Mouse (Mus musculus): ENCODE measurements around the gene Ddx49. TPM values are rescaled to one million over a fixed set of nuclear protein-coding genes. Genes with fewer than 3 reads are reported as not detected.

Gene Ddx49
- total RNA-seq, 2 experiments from 2014 or later, result 37.2 to 46.4 TPM

- DNase-seq, result no peak
Measured at GRCm38 (mm10) chr8:70267674-70268073, 34.6 kb downstream of the Ddx49 start.

DNA sequence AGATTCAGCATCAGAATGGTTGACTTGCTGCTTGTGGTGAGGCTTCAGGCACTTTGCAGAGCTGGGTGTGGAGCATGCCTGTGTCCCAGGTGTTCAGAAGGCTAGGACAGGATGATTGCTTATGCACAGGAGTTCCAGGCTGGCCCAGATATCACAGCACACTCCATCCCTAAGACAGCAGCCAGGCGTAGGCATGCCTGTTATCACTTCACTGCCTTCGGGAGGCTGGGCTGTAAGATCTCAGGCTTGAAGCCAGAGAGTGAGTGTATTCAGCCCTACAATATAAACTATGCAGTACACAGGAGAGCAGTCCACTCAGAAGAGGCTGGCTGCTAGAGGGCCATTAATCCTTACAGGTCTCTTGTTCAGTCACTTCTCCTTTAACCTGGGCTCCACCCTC, 43.2 kb downstream of the Ddx49 start:
- no peak for DNase-seq

GRCm38 (mm10) chr8:70258600-70258999, 43.7 kb downstream of the Ddx49 start:
- peak; percentile 52 for DNase-seq

- DNase-seq, result no peak
Measured at GRCm38 (mm10) chr8:70257456-70257855, 44.8 kb downstream of the Ddx49 start.

DNA sequence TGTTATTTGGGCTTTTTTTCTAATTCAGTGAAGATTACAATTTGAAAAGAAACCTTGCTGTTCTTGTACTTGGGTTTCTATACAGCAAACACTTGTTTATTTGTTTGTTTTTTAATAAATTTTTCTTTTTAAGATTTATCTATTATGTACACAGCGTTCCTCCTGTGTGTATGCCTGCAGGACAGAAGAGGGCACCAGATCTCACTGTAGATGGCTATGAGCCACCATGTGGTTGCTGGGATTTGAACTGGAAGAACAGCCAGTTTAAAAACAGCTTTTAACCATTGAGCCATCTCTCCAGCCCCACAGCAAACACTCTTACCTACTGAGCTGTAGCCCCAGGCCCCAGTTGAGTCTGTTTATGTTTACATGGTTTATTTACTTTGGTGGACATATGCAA, 47.7 kb downstream of the Ddx49 start:
- DNase-seq, result no peak

- no peak for DNase-seq
Measured at GRCm38 (mm10) chr8:70247841-70248240, 54.4 kb downstream of the Ddx49 start.

GRCm38 (mm10) chr8:70246622-70247021, 55.7 kb downstream of the Ddx49 start:
- no peak for DNase-seq

Other genes with a start within 250 kb of the Ddx49 start
- 1 to 10 TPM in 1 of 2 experiments, under 1 TPM in 1; 0.95 to 1.0 TPM for gene Tm6sf2, start 229.6 kb downstream of the Ddx49 start, total RNA-seq (2021)
- gene Hapln4, start 219.0 kb downstream of the Ddx49 start, total RNA-seq (2021), result not detected
- gene Ncan, start 181.6 kb downstream of the Ddx49 start, total RNA-seq (2021), result 1 to 10 TPM in 1 of 2 experiments, under 1 TPM in 1; 0.81 to 1.2 TPM
- 10 to 100 TPM; 14.8 to 17.1 TPM for gene Nr2c2ap, start 171.2 kb downstream of the Ddx49 start, total RNA-seq (2021)
- 10 to 100 TPM; 25.4 to 25.8 TPM for gene Rfxank, start 163.3 kb downstream of the Ddx49 start, total RNA-seq (2021)
- 10 to 100 TPM; 28.0 to 29.1 TPM for gene Borcs8, start 163.0 kb downstream of the Ddx49 start, total RNA-seq (2021)
- under 1 TPM; 0.20 to 0.21 TPM for gene Mef2b, start 162.8 kb downstream of the Ddx49 start, total RNA-seq (2021)
- 100 to 1,000 TPM; 100 to 110 TPM for gene Tmem161a, start 130.1 kb downstream of the Ddx49 start, total RNA-seq (2021)
- gene Slc25a42, start 90.2 kb downstream of the Ddx49 start, total RNA-seq (2021), result 10 to 100 TPM; 25.9 to 28.0 TPM
- 10 to 100 TPM; 52.2 to 55.4 TPM for gene Sugp2, start 68.3 kb downstream of the Ddx49 start, total RNA-seq (2021)
- gene Armc6, start 68.0 kb downstream of the Ddx49 start, total RNA-seq (2021), result 10 to 100 TPM; 10.2 to 10.6 TPM
- gene Homer3, start 19.7 kb downstream of the Ddx49 start, total RNA-seq (2021), result 10 to 100 TPM; 36.2 to 36.4 TPM
- 100 to 1,000 TPM; 176 to 179 TPM for gene Cope, start within 50 bp of the Ddx49 start, total RNA-seq (2021)
- under 1 TPM; 0.43 to 0.56 TPM for gene Cers1, start 13.3 kb upstream of the Ddx49 start, total RNA-seq (2021)
- gene Gdf1, start 27.3 kb upstream of the Ddx49 start, total RNA-seq (2021), result under 1 TPM in 1 of 2 experiments, not detected in 1; 0.60 TPM
- 10 to 100 TPM; 44.1 to 45.9 TPM for gene Upf1, start 50.8 kb upstream of the Ddx49 start, total RNA-seq (2021)
- gene Comp, start 71.1 kb upstream of the Ddx49 start, total RNA-seq (2021), result 1 to 10 TPM; 2.5 to 2.6 TPM
- 10 to 100 TPM; 12.8 to 15.4 TPM for gene Crtc1, start 137.1 kb upstream of the Ddx49 start, total RNA-seq (2021)
- 1 to 10 TPM; 8.2 to 9.2 TPM for gene Klhl26, start 174.5 kb upstream of the Ddx49 start, total RNA-seq (2021)
- gene Tmem59l, start 184.9 kb upstream of the Ddx49 start, total RNA-seq (2021), result not detected
- under 1 TPM in 1 of 2 experiments, not detected in 1; 0.55 TPM for gene Crlf1, start 190.7 kb upstream of the Ddx49 start, total RNA-seq (2021)
- gene Rex1bd, start 204.3 kb upstream of the Ddx49 start, total RNA-seq (2021), result 100 to 1,000 TPM in 1 of 2 experiments, 10 to 100 TPM in 1; 96.9 to 109 TPM
- 1,000 to 10,000 TPM; 1,698 to 1,707 TPM for gene Uba52, start 208.3 kb upstream of the Ddx49 start, total RNA-seq (2021)
- gene Fkbp8, start 225.2 kb upstream of the Ddx49 start, total RNA-seq (2021), result 100 to 1,000 TPM; 204 to 207 TPM
- gene Kxd1, start 225.5 kb upstream of the Ddx49 start, total RNA-seq (2021), result 10 to 100 TPM; 67.5 to 76.9 TPM
- 10 to 100 TPM; 16.7 to 17.6 TPM for gene Ell, start 237.0 kb upstream of the Ddx49 start, total RNA-seq (2021)

Measured in heart, postnatal 4 days (tissue).